Mouse (Mus musculus): ENCODE results near the gene Zmym6. TPM values are rescaled to one million over a fixed set of nuclear protein-coding genes. Genes with fewer than 3 reads are reported as not detected.

The Zmym6 gene
- 24.9 and 28.8 TPM in 2 replicates for polyA plus RNA-seq (2014; fragmentation: Nextera tagmentation; extraction: Ambion mirVana)

GRCm38 (mm10) chr4:127076875-127077548 lies at the start of gene Zmym6:
Zmym6 (plus strand) TSS chr4:127077383.
- peak within 1 kb of the TSS; percentile 54 for H3K4me3 ChIP-seq (ENCODE audit: low read depth, low read length)
- no peaks in the 10 kb centered on the region for H3K27me3 ChIP-seq (ENCODE audit: control insufficient read depth, insufficient read depth, low read length)
- peak within 1 kb of the TSS; percentile 62 for H3K4me2 ChIP-seq (ENCODE audit: low read depth, low read length, severe bottlenecking)
- H3K27ac ChIP-seq (ENCODE audit: low read depth, low read length), result peak within 1 kb of the TSS; percentile 68; the same call in 1 of the 2 replicates
- H3K9ac ChIP-seq (ENCODE audit: low read length), result peak within 1 kb of the TSS; percentile 69
- DNase-seq (ENCODE audit: low spot score) (peak; percentile 97), ATAC-seq (replicated peaks; ENCODE audit: low FRiP score) (peak; percentile 96)
- WGBS, result under 1% methylated on average over 46 of the region's 46 CpGs
- no peaks in the 10 kb centered on the region for H3K36me3 ChIP-seq (ENCODE audit: control insufficient read depth, insufficient read depth, low read length)
- H3K9me3 ChIP-seq (ENCODE audit: control insufficient read depth, low read length), result no peaks in the 10 kb centered on the region
- no peaks in the 10 kb centered on the region for H3K4me1 ChIP-seq (replicated peaks; ENCODE audit: control insufficient read depth, insufficient read depth, low read length)

GRCm38 (mm10) chr4:127037158-127037557 lies 40.0 kb upstream of the Zmym6 start:
- WGBS, result 91% methylated on average over 3 of the region's 3 CpGs
- H3K9me3 ChIP-seq (ENCODE audit: control insufficient read depth, low read length), result no peaks in the 10 kb centered on the region
- ATAC-seq (replicated peaks; ENCODE audit: low FRiP score), result no peak
- DNase-seq (ENCODE audit: low spot score), result no peak
- no peak overlapping the region for H3K4me3 ChIP-seq (ENCODE audit: low read depth, low read length)
- H3K27me3 ChIP-seq (ENCODE audit: control insufficient read depth, insufficient read depth, low read length), result no peaks in the 10 kb centered on the region
- H3K36me3 ChIP-seq (ENCODE audit: control insufficient read depth, insufficient read depth, low read length), result peaks cover 30% of the 10 kb centered on the region
- H3K27ac ChIP-seq (ENCODE audit: low read depth, low read length), result no peak overlapping the region
- no peak overlapping the region for H3K9ac ChIP-seq (ENCODE audit: low read length)
- no peaks in the 10 kb centered on the region for H3K4me1 ChIP-seq (replicated peaks; ENCODE audit: control insufficient read depth, insufficient read depth, low read length)
- no peak overlapping the region for H3K4me2 ChIP-seq (ENCODE audit: low read depth, low read length, severe bottlenecking)

- H3K36me3 ChIP-seq (ENCODE audit: control insufficient read depth, insufficient read depth, low read length), result peaks cover 25% of the 10 kb centered on the region
- no peak overlapping the region for H3K4me2 ChIP-seq (ENCODE audit: low read depth, low read length, severe bottlenecking)
- 91% methylated on average over 8 of the region's 8 CpGs for WGBS
- H3K27ac ChIP-seq (ENCODE audit: low read depth, low read length), result no peak overlapping the region
- no peaks in the 10 kb centered on the region for H3K9me3 ChIP-seq (ENCODE audit: control insufficient read depth, low read length)
- H3K9ac ChIP-seq (ENCODE audit: low read length), result no peak overlapping the region
- DNase-seq (ENCODE audit: low spot score), result no peak
- ATAC-seq (replicated peaks; ENCODE audit: low FRiP score), result 0 out of 2 replicates have a peak, but pooled peaks have one; percentile 35
- no peaks in the 10 kb centered on the region for H3K4me1 ChIP-seq (replicated peaks; ENCODE audit: control insufficient read depth, insufficient read depth, low read length)
- no peaks in the 10 kb centered on the region for H3K27me3 ChIP-seq (ENCODE audit: control insufficient read depth, insufficient read depth, low read length)
- no peak overlapping the region for H3K4me3 ChIP-seq (ENCODE audit: low read depth, low read length)
These were observed 39.0 kb upstream of the Zmym6 start for GRCm38 (mm10) chr4:127037908-127038827.

DNA sequence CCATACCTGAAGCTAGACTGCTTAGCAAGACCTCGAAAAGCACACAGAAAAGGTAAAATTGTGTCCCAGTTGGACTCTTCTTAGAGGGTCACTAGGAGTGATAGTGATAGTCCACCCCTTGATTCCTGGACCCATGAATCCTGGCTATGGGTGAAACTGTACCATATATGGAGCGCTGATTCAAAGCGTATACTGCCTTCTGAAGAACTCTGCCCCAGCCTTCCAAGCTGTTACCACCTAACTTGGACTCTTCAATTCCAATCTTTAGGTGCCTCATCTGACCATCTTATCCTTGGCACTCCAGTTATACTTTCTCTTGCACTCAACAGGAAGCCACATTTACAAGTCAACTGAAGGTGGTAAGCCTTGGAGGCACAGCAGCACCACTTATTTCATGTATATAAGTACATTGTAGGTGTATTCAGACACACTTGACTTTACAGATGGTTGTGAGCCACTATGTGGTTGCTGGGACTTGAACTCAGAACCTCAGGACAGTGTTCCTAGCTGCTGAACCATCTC lies 38.3 kb upstream of the Zmym6 start:
- DNase-seq (ENCODE audit: low spot score) (no peak), ATAC-seq (replicated peaks; ENCODE audit: low FRiP score) (no peak)
- H3K4me3 ChIP-seq (ENCODE audit: low read depth, low read length), result no peak overlapping the region
- no peaks in the 10 kb centered on the region for H3K27me3 ChIP-seq (ENCODE audit: control insufficient read depth, insufficient read depth, low read length)
- 90% methylated on average over 3 of the region's 3 CpGs for WGBS
- H3K27ac ChIP-seq (ENCODE audit: low read depth, low read length), result no peak overlapping the region
- no peaks in the 10 kb centered on the region for H3K9me3 ChIP-seq (ENCODE audit: control insufficient read depth, low read length)
- no peak overlapping the region for H3K4me2 ChIP-seq (ENCODE audit: low read depth, low read length, severe bottlenecking)
- H3K4me1 ChIP-seq (replicated peaks; ENCODE audit: control insufficient read depth, insufficient read depth, low read length), result no peaks in the 10 kb centered on the region
- no peak overlapping the region for H3K9ac ChIP-seq (ENCODE audit: low read length)
- peaks cover 19% of the 10 kb centered on the region for H3K36me3 ChIP-seq (ENCODE audit: control insufficient read depth, insufficient read depth, low read length)

GRCm38 (mm10) chr4:127039871-127040483 lies 37.2 kb upstream of the Zmym6 start:
- no peaks in the 10 kb centered on the region for H3K4me1 ChIP-seq (replicated peaks; ENCODE audit: control insufficient read depth, insufficient read depth, low read length)
- H3K36me3 ChIP-seq (ENCODE audit: control insufficient read depth, insufficient read depth, low read length), result peaks cover 16% of the 10 kb centered on the region
- no peaks in the 10 kb centered on the region for H3K9me3 ChIP-seq (ENCODE audit: control insufficient read depth, low read length)
- ATAC-seq (replicated peaks; ENCODE audit: low FRiP score) (no peak; the same call in 1 of the 2 replicates), DNase-seq (ENCODE audit: low spot score) (no peak)
- no peak overlapping the region for H3K4me3 ChIP-seq (ENCODE audit: low read depth, low read length)
- H3K9ac ChIP-seq (ENCODE audit: low read length), result no peak overlapping the region
- H3K4me2 ChIP-seq (ENCODE audit: low read depth, low read length, severe bottlenecking), result no peak overlapping the region
- no peaks in the 10 kb centered on the region for H3K27me3 ChIP-seq (ENCODE audit: control insufficient read depth, insufficient read depth, low read length)
- H3K27ac ChIP-seq (ENCODE audit: low read depth, low read length), result no peak overlapping the region
- WGBS, result 85% methylated on average over 3 of the region's 3 CpGs

DNA sequence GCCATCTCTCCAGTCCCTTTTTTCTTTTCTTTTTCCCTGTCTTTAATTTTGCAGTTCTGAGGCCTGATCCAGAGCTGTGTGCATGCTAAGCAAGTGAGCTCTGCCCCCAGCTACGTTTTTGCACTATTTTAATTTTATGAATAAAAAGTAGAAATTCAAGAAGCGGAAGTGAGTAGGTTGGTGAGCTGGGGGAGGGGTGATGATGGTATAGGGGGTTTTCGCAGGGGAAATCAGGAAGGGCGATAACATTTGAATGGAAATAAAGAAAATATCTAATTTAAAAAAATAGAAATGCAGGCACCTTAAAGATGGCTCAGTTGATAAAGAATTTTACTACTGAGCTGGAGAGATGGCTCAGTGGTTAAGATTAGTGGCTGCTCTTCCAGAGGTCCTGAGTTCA lies 33.6 kb upstream of the Zmym6 start:
- no peaks in the 10 kb centered on the region; the same call in 1 of the 2 replicates for H3K36me3 ChIP-seq (ENCODE audit: control insufficient read depth, insufficient read depth, low read length)
- 94% methylated on average over 4 of the region's 4 CpGs for WGBS
- no peak overlapping the region for H3K4me3 ChIP-seq (ENCODE audit: low read depth, low read length)
- H3K4me1 ChIP-seq (replicated peaks; ENCODE audit: control insufficient read depth, insufficient read depth, low read length), result no peaks in the 10 kb centered on the region
- H3K27ac ChIP-seq (ENCODE audit: low read depth, low read length), result no peak overlapping the region
- H3K9me3 ChIP-seq (ENCODE audit: control insufficient read depth, low read length), result no peaks in the 10 kb centered on the region
- H3K4me2 ChIP-seq (ENCODE audit: low read depth, low read length, severe bottlenecking), result no peak overlapping the region
- no peak overlapping the region for H3K9ac ChIP-seq (ENCODE audit: low read length)
- DNase-seq (ENCODE audit: low spot score), result no peak
- no peak for ATAC-seq (replicated peaks; ENCODE audit: low FRiP score)
- H3K27me3 ChIP-seq (ENCODE audit: control insufficient read depth, insufficient read depth, low read length), result no peaks in the 10 kb centered on the region

DNA sequence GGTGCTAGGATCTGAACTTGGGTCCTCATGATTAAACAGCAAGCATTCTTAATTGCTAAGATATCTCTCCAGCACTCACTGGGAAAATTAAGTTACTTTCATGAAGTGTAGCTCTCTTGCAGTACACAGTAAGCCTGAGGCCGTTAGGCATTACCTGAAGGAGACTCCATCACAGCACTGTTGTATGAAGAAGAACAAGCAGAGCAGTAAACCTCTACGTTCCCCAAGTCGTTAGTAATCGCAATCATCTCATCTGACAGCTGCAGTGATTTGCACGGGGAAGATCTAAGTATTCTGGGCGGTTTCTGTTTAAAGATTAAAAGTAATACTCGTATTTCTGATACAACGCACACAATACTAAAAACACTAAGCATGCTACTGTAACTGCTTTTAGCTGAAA lies 26.1 kb upstream of the Zmym6 start:
- Histone ChIP-seq H3K36me3 (ENCODE audit: control insufficient read depth, insufficient read depth, low read length) (peaks cover 11% of the 10 kb centered on the region; the same call in 1 of the 2 replicates), H3K4me2 (ENCODE audit: low read depth, low read length, severe bottlenecking) (no peak overlapping the region), H3K9ac (ENCODE audit: low read length) (no peak overlapping the region), H3K27ac (ENCODE audit: low read depth, low read length) (no peak overlapping the region), H3K27me3 (ENCODE audit: control insufficient read depth, insufficient read depth, low read length) (no peaks in the 10 kb centered on the region), H3K4me1 (replicated peaks; ENCODE audit: control insufficient read depth, insufficient read depth, low read length) (no peaks in the 10 kb centered on the region), H3K4me3 (ENCODE audit: low read depth, low read length) (no peak overlapping the region), H3K9me3 (ENCODE audit: control insufficient read depth, low read length) (no peaks in the 10 kb centered on the region)
- DNase-seq (ENCODE audit: low spot score), result no peak
- WGBS, result 91% methylated on average over 8 of the region's 8 CpGs
- no peak for ATAC-seq (replicated peaks; ENCODE audit: low FRiP score)

- peaks cover 11% of the 10 kb centered on the region; the same call in 1 of the 2 replicates for H3K36me3 ChIP-seq (ENCODE audit: control insufficient read depth, insufficient read depth, low read length)
- no peaks in the 10 kb centered on the region for H3K4me1 ChIP-seq (replicated peaks; ENCODE audit: control insufficient read depth, insufficient read depth, low read length)
- no peak overlapping the region for H3K27ac ChIP-seq (ENCODE audit: low read depth, low read length)
- 94% methylated on average over 5 of the region's 5 CpGs for WGBS
- no peaks in the 10 kb centered on the region for H3K9me3 ChIP-seq (ENCODE audit: control insufficient read depth, low read length)
- ATAC-seq (replicated peaks; ENCODE audit: low FRiP score), result no peak
- H3K9ac ChIP-seq (ENCODE audit: low read length), result no peak overlapping the region
- DNase-seq (ENCODE audit: low spot score), result no peak
- H3K4me2 ChIP-seq (ENCODE audit: low read depth, low read length, severe bottlenecking), result no peak overlapping the region
- H3K4me3 ChIP-seq (ENCODE audit: low read depth, low read length), result no peak overlapping the region
- no peaks in the 10 kb centered on the region for H3K27me3 ChIP-seq (ENCODE audit: control insufficient read depth, insufficient read depth, low read length)
These were observed 24.1 kb upstream of the Zmym6 start for GRCm38 (mm10) chr4:127053071-127053470.
